Mouse (Mus musculus) adrenal gland, adult 8-10 months (tissue): ENCODE measurements around the gene Kmo. TPM values are rescaled to one million over a fixed set of nuclear protein-coding genes. Genes with fewer than 3 reads are reported as not detected.

ENCODE experiments used
- DNase-seq: peaks from one replicate; pipeline ENCODE4 v3.0.0; 2022
- total RNA-seq, 4 experiments: library from RNA; stranded (reverse); gene quantifications; 2 replicates each; pipeline ENCODE4 v1.2.4; 2022

The Kmo gene
- total RNA-seq, 4 experiments from 2014 or later = 0.32 to 1.6 (median 1.1) TPM

DNA sequence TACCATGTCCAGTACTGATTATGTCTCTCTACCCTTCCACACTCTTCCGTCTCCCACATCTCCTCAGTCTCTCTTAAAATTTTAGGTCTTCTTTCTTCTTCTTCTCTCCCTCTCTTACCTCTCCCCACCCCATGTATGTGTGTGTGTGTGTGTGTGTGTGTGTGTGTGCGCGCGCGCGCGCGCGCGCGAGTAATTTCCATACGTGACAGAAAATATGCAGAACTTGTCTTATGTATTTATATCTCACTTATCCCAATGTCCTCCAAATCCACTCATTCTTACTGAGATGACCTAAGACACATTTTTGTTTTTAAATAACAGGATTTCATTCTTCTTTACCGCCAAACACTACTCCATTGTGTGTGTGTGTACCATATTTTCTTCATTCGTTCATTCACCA lies 12.3 kb downstream of the Kmo start:
- no peak for DNase-seq

DNA sequence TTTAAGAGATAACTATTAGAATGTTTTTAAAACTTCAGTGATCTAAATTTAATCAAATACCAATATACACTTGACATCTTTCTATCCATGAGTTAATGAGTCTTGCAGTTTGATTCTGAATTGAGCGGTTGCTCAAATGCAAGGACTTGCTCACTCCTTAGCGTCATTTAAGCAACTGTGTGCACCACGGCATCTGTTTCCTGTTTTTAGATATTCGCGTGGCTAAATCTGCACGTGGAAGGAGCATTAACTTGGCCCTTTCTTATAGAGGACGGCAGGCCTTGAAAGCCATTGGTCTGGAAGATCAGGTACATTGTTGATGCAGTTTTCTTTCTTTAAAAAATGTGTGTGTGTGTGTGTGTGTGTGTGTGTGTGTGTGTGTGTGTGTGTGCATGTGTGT lies 17.5 kb downstream of the Kmo start:
- DNase-seq = no peak

DNA sequence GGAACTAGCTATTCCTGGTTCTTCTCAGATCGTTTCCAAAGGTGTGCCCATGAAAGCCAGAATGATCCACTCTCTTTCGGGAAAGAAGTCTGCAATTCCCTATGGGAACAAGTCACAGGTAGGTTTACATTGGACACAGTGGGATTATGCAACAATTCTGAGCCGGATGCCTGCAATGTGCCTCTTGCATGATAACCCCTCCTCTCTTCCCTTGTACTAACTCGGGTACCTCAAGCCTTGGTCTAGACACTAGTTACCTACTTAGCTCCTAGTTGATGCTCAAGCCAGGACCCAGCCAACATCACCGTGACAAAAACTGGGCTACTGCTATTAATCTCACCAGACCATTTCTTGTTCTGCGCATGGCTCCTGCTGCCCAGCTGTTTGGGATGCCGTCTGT lies 18.9 kb downstream of the Kmo start:
- no peak for DNase-seq

DNA sequence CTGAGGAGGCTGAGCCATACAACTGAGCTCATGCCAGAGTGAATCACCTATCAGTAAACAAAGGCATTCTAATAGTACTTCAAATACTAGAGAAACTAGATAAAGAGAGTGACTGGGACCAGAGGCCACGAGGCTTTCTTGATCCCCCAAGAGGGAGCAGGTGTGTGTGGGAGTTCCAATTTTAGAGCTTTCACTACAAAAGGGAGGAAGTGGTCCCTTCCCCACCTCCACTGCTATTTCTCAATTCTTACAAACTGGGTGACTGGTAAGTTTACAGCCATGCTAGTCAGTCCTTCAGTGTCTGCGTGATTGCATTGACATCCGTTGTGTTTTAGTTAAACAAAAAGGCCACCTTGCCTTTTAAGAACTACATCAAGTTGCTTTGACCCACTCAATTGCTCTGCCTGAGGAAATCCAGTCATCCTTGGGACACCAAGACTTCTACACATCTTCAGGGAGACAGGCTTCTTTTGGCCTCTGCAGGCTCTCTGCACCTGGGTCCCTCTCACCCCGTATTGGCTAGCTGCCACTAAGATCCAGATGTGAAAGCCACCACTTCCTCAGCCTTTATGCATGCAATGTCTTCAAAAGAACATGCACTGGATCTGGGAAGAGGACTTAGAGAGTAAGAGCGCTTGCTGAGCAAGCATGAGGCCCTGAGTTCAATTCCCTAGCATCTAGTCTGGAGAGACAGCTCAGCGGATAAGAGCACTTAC lies 20.4 kb downstream of the Kmo start:
- no peak for DNase-seq

DNA sequence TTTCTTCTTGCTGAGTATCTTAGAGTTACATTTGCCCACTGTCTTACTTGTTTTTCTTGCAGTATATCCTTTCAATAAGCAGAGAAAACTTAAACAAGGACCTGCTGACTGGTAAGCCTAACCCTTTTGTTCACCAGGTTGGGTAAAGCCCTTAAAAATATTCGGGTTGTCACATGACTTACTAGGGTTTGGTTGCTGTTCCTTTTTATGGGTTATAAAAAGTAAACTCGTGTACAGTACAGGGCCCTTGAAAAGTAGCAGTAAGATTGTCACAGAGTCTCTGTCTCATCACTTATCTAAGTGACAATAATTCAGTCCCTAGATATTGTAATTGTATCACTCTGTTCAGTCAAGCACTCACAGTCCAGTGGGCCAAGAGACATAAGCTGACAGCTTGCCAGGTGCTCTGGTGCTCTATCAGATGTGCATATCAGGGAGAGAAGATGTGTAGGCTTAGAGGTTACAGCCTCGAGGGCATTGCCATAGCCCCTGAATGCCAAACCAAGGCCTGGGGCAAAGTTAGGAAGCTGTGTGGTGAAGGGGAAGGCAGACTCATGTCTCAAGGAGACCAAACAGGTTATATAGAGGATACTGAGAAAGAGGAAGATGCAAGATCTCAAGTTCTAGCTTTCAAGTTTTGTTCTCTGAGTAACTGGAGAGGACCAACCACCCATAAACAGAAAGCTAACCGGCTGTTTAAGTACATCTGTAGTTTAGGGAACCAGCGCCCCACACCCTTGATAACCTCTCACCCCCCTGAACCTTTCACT lies 23.5 kb downstream of the Kmo start:
- no peak for DNase-seq

DNA sequence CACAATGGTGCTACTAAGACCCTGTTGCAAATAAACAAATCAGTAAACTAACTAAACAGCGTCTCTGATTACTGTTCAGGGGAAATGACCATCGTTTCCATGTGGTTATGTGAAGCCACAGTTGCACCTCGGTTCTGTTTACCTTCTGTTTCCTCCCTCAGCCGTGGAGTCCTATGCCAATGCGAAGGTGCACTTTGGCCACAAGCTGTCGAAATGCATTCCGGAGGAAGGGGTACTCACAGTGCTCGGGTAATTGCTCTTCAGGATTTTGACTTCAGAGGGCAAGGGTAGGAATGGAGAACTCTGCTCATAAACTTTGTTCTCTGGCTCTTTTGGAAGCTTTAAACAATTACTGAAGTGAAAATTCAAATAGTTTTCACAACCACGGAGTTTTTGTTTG lies 26.8 kb downstream of the Kmo start:
- no peak for DNase-seq

DNA sequence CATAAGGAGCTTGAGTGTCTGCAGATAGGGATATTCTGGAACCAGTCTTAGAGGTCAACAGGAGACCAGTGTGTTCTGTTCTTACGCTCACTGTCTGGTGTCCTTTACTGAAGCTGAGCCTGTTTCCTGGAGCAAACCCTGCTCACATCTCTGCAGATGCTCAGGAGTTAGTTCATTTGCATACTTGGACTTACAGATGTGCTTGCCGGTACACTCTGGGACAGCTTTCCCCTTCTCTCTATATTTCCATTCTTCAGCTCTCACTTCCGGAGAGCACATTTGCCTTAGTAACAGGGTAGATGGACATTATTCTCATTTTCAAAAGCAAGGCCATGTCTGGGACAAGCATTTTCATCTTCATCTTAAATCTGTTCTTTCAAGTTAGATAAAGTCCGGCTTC lies 28.4 kb downstream of the Kmo start:
- no peak for DNase-seq

DNA sequence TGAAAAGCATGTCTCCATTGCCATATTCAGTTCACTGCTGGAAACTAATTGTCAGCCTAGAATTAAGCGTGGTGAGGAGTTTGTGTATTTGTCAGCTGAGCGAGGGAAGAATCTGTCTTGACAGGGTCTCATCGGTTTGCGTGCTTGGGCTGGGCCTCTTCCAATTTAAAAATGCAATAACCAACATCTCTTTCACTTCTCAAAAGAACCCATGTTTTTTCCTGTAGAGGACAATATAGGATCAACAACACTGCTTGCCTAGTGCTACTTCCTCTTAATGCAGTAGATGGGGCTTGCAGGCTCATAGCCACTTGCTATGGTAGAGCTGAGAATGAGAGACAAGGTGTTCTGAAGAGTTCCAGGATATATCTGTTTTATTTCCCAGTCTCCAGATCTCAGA lies 39.7 kb downstream of the Kmo start:
- DNase-seq = no peak

DNA sequence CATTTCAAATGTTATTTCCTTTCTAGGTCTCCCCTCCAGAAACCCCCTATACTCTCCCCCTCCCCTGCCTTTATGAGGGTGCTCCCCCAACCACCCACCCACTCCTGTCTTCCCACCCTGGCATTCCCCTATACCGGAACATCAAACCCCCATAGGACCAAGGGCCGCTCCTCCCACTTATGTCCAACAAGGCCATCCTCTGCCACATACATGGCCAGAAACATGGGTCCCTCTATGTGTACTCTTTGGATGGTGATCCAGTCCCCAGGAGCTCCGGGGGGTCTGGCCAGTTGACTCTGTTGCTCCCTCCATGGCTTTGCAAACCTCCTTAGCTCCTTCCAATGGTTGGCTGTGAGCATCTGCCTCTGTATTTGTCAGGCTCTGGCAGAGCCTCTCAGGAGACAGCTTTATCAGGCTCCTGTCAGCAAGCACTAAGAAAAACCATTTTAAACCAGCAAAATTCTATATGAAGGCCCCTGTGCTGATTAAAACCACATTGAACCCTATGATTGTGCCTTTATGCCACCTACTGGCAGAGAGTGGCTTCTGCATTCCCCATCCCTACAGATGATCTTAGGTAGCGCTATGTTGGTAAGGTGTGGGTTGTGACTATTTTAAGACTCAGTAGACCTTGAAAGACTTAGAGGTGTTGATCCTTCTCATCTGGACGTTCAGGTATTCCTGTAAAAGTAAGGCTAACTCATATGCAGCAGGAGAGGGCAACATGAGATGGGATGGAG lies 48.7 kb downstream of the Kmo start:
- DNase-seq = no peak

DNA sequence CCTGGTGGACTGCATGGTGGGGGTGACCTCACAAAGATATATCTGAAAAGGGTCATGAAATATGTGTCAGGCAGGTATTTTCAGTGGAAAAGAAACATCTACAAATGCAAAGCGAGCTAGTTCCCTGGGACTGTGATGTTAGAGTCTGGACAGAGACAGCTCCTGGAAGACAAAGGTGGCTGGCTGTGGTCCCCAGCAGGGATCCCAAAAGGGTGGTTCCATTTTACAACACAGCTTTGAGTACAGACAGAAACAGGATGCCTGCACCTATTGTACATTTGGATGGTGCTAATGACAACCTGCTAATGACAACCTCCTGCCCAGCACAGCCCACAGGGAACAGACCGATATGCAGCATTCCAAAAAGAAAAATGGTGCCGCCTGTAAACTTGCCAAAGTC lies 49.3 kb downstream of the Kmo start:
- DNase-seq = no peak

DNA sequence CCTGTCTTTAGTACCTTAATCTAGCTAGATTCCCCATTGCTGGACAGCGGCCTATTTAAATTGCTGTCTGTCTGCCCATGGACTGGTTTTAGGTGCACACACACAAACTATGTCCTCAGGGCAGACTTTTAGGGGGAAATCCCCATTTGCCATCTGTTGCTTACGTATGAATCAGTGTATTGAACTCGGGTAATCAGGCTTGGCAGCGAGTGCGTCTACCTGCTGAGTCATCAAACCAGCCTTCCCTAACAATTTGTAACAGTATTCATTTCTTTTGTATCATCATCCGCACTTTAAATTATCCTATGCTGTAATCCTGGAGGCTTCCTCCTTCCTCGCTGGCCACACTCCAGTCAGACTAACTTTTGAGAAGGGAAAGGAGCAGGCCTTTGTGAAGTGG lies 49.9 kb downstream of the Kmo start:
- DNase-seq = no peak

DNA sequence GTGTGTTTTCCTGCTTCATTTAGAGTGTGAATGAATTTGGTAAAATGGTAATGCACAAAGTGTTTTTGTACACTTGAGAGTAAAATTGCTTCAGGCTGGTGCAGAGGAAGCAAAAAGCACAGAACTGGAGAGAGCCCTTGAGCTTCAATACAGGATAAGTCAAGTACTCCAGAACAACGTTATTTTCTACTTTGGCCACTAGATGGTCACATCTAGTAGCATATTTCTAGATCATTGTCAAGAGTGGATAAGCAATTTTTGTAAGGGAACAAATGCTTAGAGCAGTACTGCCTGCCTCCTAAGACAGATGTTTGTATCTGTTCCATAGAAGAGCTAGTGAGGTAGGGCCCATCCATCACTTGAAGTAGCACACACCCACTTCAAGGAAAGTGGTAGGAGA lies 51.4 kb downstream of the Kmo start:
- DNase-seq = no peak

DNA sequence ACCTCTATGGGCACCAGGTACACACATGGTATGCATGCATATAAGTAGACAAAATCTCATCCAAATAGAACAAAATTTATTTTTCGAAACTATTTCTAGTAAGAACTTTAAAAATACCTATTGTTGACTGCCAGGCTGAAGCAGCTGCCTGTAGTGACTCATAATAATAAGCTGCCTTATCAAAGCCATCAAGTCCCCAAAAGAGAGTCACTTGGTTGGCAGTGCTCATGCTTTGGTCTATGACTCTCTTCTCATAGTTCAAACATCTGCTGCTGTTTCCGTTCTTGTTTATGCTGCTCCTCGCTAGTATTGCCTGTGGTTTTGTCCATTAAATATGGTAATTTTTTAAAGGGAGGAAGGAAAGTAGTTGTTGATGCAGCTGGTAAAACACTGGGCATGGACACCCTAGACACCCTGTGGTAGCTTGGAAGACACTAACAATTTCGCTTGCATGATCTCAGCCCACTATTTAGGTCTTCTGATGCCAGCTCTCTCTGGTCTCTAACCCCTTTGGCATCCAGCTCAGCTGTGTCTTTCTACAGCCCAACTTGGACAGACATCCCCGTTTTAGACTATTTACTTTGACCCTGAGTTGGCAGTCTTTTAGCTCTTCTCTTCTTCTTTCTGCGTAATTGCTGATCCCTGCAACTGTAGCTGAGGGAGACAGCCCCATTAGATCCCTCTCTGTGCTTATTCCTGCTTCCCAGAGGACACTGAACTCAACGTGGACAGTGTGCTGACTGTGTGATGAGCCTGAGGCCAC lies 53.6 kb downstream of the Kmo start:
- DNase-seq = no peak

DNA sequence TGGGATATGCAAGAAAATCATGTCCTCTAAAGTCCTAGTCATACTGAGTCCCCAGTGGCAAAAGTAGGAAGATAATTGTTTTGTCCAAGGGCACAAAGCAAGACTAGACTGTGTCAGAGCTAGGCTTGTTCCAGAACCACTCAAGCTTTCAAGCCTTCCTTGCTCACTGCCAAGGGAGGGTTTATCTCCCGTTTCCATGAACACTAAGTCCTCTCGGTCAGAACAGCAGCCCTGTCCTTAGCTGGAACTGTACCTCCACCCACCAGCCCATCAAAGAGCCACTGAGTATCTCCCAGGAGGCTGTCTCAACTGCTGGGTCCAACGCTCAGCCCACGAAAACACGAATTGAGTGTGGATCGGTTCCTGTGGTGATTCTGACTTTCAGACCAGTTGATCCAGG lies 54.9 kb downstream of the Kmo start:
- no peak for DNase-seq

DNA sequence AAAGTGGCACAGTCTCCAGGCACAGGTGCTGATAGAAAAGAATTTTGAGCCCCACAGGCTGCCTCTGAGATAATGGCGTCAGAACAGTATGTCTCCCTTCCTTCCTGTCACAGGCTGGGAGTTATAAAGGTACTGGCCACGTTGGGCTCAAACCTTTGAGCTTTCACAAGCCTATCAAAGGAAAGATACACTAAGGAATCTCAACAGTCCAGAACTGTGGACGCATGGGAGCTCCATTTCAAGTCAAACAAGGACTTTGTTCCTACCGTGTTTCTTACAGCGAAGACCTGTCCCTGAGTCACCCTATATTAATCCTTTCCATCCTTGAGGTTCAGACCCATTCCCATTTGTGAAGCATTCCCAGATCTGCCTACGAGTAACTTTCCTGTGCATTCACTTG lies 57.3 kb downstream of the Kmo start:
- no peak for DNase-seq

DNA sequence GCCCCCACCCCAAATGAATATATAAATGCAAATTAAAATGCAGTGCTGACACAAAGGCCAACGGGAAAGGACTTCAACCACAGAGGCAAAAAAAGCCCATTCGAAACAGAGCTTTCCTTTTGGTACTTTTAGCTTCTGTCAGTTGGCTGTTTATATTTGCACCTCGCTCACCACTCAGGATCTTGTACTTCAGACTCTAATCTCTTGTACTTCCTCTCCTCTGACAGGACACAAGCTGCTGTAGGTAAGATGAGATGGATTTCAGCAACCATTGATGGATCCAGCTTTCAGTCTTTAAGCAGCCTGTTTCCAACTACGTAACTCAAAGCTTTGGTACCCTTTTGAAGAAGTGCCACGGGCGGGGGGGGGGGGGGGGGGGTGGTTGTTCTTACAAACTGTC lies 60.8 kb downstream of the Kmo start:
- DNase-seq = no peak

DNA sequence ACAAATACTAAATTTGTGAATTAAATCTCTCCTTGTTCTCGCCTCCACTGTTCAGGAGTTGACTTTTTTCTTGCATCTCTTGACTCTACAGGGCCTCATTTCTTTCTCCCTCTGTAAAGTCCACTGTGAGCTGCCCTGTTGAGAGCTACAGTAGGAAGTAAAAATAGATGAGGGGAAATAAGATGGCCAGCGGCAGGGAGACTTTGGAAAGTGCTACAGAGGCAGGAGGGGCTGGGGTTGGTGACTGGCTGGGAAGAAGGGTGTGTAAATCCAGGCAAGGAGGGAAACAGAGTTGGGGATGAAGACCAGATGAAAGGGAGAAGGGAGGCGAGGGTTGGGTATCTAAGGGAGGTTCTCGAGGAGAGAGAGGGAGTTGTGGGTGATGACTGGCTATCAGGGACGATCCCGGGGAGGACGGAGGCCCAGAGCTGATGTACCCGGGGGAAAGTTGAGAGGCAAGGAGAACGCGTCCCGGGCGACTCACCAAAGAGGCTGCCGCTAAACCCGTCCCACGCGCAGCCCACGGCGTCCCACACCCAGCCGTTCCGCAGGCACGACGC lies 71.6 kb downstream of the Kmo start:
- DNase-seq = no peak

DNA sequence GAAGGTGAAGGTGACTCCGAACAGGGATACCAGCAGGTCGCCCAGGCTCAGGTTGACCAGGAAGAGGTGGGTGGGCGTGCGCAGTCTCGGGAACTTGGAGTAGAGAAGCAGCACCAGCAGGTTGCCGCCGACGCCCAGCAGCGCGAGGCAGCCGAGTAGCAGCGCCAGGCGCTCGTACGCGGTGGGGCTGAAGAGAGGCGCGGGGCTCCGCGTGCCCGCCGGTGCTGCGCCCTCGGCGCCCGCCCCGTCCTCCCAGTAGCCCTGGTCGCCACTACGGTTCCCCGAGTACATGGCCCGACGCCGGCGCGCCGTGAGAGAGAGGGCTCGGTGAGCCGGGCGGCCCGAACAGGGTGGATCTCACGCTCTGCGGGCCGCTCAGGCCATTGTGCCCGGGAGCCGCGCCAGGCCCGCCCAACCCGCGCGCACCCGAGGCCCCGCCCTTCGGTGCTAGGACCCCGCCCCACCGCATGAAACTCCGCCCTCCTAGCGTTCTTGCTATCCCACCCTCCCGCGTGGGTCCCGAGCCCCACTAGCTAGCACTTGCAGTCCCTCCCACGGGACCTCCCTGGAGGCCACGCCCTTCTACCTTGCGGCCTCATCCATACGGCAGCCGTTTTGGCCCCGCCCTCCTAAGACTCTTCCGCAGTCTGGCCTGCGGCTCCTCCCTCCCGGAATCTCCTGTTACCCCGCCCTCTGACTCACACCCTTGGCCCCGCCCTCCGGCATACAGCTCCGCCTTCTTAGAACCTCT lies 72.2 kb downstream of the Kmo start, which contains the start of the genes Opn3 and Chml:
Gene Opn3 (minus strand): TSS at position 531 of the 751 bp plus-strand sequence.
Gene Chml (minus strand): TSS at position 656 of the 751 bp plus-strand sequence.
- peak; percentile 99 for DNase-seq

DNA sequence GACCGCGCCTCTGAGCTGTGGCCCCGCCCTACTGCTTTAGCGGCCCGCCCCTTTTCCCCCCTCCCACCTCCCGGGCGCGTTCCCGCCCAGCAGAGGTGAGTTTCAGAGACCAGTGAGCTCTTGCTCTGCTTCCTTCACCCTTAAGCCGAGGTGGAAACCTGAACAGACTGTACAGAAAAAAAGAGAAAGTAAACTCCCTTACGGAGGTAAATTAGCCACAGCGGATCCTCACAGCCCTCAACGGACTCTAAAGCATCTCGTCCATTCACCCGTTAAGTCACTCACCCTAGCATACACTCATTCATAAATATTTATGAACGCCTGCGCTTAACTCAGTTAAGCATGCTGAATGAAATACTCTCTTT lies 72.8 kb downstream of the Kmo start:
- no peak for DNase-seq

DNA sequence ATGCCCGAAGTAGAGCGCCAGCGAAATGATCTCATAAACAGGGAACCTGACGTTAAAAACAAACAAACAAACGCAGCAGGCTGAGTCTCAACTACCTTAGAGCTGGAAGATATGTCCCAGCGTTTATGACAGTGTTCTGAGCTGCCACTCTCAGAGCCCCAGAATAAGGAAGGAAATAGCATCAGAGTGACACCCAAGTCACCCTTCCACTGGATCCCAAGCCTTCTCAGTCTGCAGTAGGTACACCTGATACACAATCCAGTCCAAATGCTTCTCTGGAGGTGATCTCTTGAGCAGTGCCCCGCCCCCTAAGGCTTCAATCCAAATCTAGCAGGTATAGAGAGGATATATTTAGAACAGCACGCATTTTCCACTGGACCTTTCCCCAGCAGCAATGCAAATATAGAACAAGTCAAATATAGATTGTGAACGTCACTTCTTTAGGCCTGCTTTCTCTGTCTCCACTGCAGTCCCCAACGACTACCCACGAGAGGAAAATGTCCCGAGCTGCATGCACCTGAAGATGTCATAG lies 73.3 kb downstream of the Kmo start:
- DNase-seq = no peak

DNA sequence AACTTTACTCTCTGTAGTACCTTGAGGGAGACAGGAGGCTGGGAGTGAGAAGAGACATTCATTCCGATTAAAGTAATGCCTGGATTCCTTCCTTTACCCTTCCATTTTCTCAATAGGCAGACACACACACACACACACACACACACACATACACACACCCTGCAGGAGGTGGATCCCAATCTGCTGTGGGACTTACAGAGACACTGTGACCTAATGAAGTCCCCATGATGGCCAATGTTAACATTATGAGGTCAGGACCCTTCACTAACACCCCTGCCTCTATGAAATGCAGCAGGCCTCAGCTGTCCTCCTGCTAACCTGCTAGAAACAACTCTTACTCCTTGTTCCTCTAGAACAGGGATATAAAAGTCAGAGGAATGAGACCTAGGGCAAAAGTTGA lies 78.1 kb downstream of the Kmo start, which contains the start of gene Wdr64:
Gene Wdr64 (plus strand): TSS at position 301 of the 400 bp plus-strand sequence.
- DNase-seq = no peak
